8 mouse cellular contexts compared by ENCODE assay signal in genomic region chr2:163692873-163693612, GRCm38 (mm10). TPM values are rescaled to one million over a fixed set of nuclear protein-coding genes. Genes with fewer than 3 reads are reported as not detected.
DNase-seq lines count a peak whose midpoint lies in the region; ATAC-seq and TF ChIP-seq lines count a peak whose summit lies in the region.

No protein-coding gene starts in this region.

- no peak for TF ChIP-seq POLR2A in spleen, adult 2 months (IDR thresholded peaks at IDR 0.05; ENCODE audit: low read depth, low read length)
- no peak for TF ChIP-seq POLR2A in limb, embryonic 14.5 days (IDR thresholded peaks at IDR 0.05; ENCODE audit: borderline replicate concordance, extremely low read depth, insufficient read depth, insufficient read length)

- H3K4me1 ChIP-seq in heart, embryonic 10.5 days: peaks cover 89% of the 10 kb centered on the region
- H3K4me1 ChIP-seq in spleen, adult 2 months (ENCODE audit: control insufficient read depth, insufficient read depth, insufficient read length): peaks cover 11% of the 10 kb centered on the region; the same call in 1 of the 2 replicates
- H3K4me1 ChIP-seq in limb, embryonic 14.5 days (ENCODE audit: control insufficient read depth, insufficient read depth, low read length): peaks cover 8% of the 10 kb centered on the region; the same call in 1 of the 2 replicates
- peaks cover 6% of the 10 kb centered on the region; the same call in 1 of the 2 replicates for H3K4me1 ChIP-seq in stomach, postnatal 0 days (replicated peaks; ENCODE audit: control insufficient read depth, insufficient read depth)

- peak overlapping the region; percentile 86 for H3K27ac ChIP-seq in heart, embryonic 10.5 days
- peak overlapping the region; percentile 44 for H3K27ac ChIP-seq in spleen, adult 2 months (ENCODE audit: insufficient read depth, low read length)
- peak overlapping the region; percentile 35 for H3K27ac ChIP-seq in limb, embryonic 14.5 days (replicated peaks; ENCODE audit: low read depth, low read length)
- H3K27ac ChIP-seq in stomach, postnatal 0 days (replicated peaks): peak overlapping the region; percentile 85

- whole genome bisulfite sequencing in heart, embryonic 10.5 days: 35% methylated on average over 3 of the region's 3 CpGs
- 76% methylated on average over 3 of the region's 3 CpGs for WGBS in spleen, adult 2 months
- WGBS in limb, embryonic 14.5 days: 69% methylated on average over 3 of the region's 3 CpGs
- 62% methylated on average over 3 of the region's 3 CpGs for WGBS in stomach, postnatal 0 days

- DNase-seq in heart, embryonic 10.5 days (ENCODE audit: low spot score): no peak
- DNase-seq in heart, adult 8-10 months (ENCODE audit: low spot score): no peak
- no peak for DNase-seq in spleen, adult 2 months (ENCODE audit: low read depth in 1 of 2, low spot score in 2 of 2)
- no peak for DNase-seq in spleen, postnatal 36 days (ENCODE audit: low spot score in 2 of 2)
- no peak for DNase-seq in limb, embryonic 14.5 days (ENCODE audit: low spot score)
- DNase-seq in stomach, postnatal 0 days (ENCODE audit: low spot score): no peak
- DNase-seq in thymus, postnatal 25 days: no peak

- no peaks in the 10 kb centered on the region for H3K9me3 ChIP-seq in heart, embryonic 10.5 days
- no peaks in the 10 kb centered on the region for H3K9me3 ChIP-seq in limb, embryonic 14.5 days (ENCODE audit: control insufficient read depth, low read length)
- no peaks in the 10 kb centered on the region for H3K9me3 ChIP-seq in stomach, postnatal 0 days (ENCODE audit: control insufficient read depth, low read length)

- no peak for TF ChIP-seq EP300 in stomach, postnatal 0 days (optimal IDR thresholded peaks at IDR 0.05)

- TF ChIP-seq CTCF in spleen, adult 2 months (IDR thresholded peaks at IDR 0.05; ENCODE audit: extremely low read depth, insufficient read depth, insufficient read length, insufficient replicate concordance): no peak
- no peak for TF ChIP-seq CTCF in stomach, postnatal 0 days (IDR thresholded peaks at IDR 0.05; ENCODE audit: low read depth)

- no peak for ATAC-seq in limb, embryonic 14.5 days (ENCODE audit: low FRiP score, low read depth)
- no peak for ATAC-seq in stomach, postnatal 0 days (ENCODE audit: low FRiP score, low TSS enrichment)
- no peak for ATAC-seq in frontal cortex, adult (ENCODE audit: low TSS enrichment)

- no peak overlapping the region for H3K4me2 ChIP-seq in limb, embryonic 14.5 days (replicated peaks; ENCODE audit: low read depth, low read length, severe bottlenecking)
- no peak overlapping the region for H3K4me2 ChIP-seq in stomach, postnatal 0 days (replicated peaks; ENCODE audit: low read depth)

- H3K9ac ChIP-seq in limb, embryonic 14.5 days (ENCODE audit: low read depth, low read length, severe bottlenecking): 0 out of 2 replicates have a peak overlapping the region, but pooled peaks have one; percentile 16
- no peak overlapping the region for H3K9ac ChIP-seq in stomach, postnatal 0 days (ENCODE audit: low read length)

- no peak overlapping the region for H3K4me3 ChIP-seq in heart, embryonic 10.5 days
- no peak overlapping the region for H3K4me3 ChIP-seq in spleen, adult 2 months (ENCODE audit: extremely low read depth, insufficient read depth, insufficient read length)
- no peak overlapping the region for H3K4me3 ChIP-seq in limb, embryonic 14.5 days (replicated peaks; ENCODE audit: low read length)
- H3K4me3 ChIP-seq in stomach, postnatal 0 days (ENCODE audit: low read depth, low read length): no peak overlapping the region

- no peaks in the 10 kb centered on the region for H3K27me3 ChIP-seq in heart, embryonic 10.5 days (ENCODE audit: insufficient read depth, poor library complexity, severe bottlenecking)
- H3K27me3 ChIP-seq in spleen, adult 2 months (ENCODE audit: control insufficient read depth, insufficient read depth, low read length): no peaks in the 10 kb centered on the region
- H3K27me3 ChIP-seq in limb, embryonic 14.5 days (ENCODE audit: control insufficient read depth, insufficient read depth, low read length): no peaks in the 10 kb centered on the region
- no peaks in the 10 kb centered on the region for H3K27me3 ChIP-seq in stomach, postnatal 0 days (ENCODE audit: control insufficient read depth, insufficient read depth, low read length)

- H3K36me3 ChIP-seq in heart, embryonic 10.5 days: no peaks in the 10 kb centered on the region
- H3K36me3 ChIP-seq in spleen, adult 2 months (ENCODE audit: control insufficient read depth, insufficient read depth, low read length): no peaks in the 10 kb centered on the region
- H3K36me3 ChIP-seq in limb, embryonic 14.5 days (ENCODE audit: control insufficient read depth, insufficient read depth, low read length): no peaks in the 10 kb centered on the region
- no peaks in the 10 kb centered on the region for H3K36me3 ChIP-seq in stomach, postnatal 0 days (ENCODE audit: control insufficient read depth, insufficient read depth, low read length)

RNA-seq across cellular contexts. Expression of gene Pkig, which starts 34.9 kb away (rescaled TPM):
- 226 and 259 TPM in 2 replicates for polyA plus RNA-seq in heart, embryonic 10.5 days (2016; fragmentation: Nextera tagmentation; extraction: Ambion mirVana)
- total RNA-seq in heart, adult 8-10 months (2022): 100 to 1,000 TPM; 214 to 247 (median 224) TPM
- 138 and 179 TPM in 2 replicates for polyA plus RNA-seq in spleen, adult 2 months (2012; rRNA removed)
- polyA plus RNA-seq in limb, embryonic 14.5 days (2012; rRNA removed): 76.1 and 85.2 TPM in 2 replicates
- 126 and 133 TPM in 2 replicates for polyA plus RNA-seq in limb, embryonic 14.5 days (2014; fragmentation: Nextera tagmentation; extraction: Ambion mirVana)
- 60.9 and 66.3 TPM in 2 replicates for polyA plus RNA-seq in stomach, postnatal 0 days (2015; fragmentation: Nextera tagmentation; extraction: Ambion mirVana)

RNA-seq across cellular contexts. Expression of gene Serinc3, which starts 48.1 kb away (rescaled TPM):
- 51.1 and 55.2 TPM in 2 replicates for polyA plus RNA-seq in heart, embryonic 10.5 days (2016; fragmentation: Nextera tagmentation; extraction: Ambion mirVana)
- total RNA-seq in heart, adult 8-10 months (2022): 100 to 1,000 TPM; 272 to 302 (median 297) TPM
- polyA plus RNA-seq in spleen, adult 2 months (2012; rRNA removed): 400 and 443 TPM in 2 replicates
- 99.5 and 114 TPM in 2 replicates for polyA plus RNA-seq in limb, embryonic 14.5 days (2012; rRNA removed)
- 40.5 and 43.4 TPM in 2 replicates for polyA plus RNA-seq in limb, embryonic 14.5 days (2014; fragmentation: Nextera tagmentation; extraction: Ambion mirVana)
- 35.8 and 36.4 TPM in 2 replicates for polyA plus RNA-seq in stomach, postnatal 0 days (2015; fragmentation: Nextera tagmentation; extraction: Ambion mirVana)

RNA-seq across cellular contexts. Expression of gene Ada, which starts 57.0 kb away (rescaled TPM):
- polyA plus RNA-seq in heart, embryonic 10.5 days (2016; fragmentation: Nextera tagmentation; extraction: Ambion mirVana): 5.1 and 8.2 TPM in 2 replicates
- 1 to 10 TPM in 2 of 4 experiments, under 1 TPM in 2; 0.46 to 1.2 (median 0.89) TPM for total RNA-seq in heart, adult 8-10 months (2022)
- polyA plus RNA-seq in spleen, adult 2 months (2012; rRNA removed): 4.3 and 4.5 TPM in 2 replicates
- 6.8 and 8.1 TPM in 2 replicates for polyA plus RNA-seq in limb, embryonic 14.5 days (2012; rRNA removed)
- polyA plus RNA-seq in limb, embryonic 14.5 days (2014; fragmentation: Nextera tagmentation; extraction: Ambion mirVana): 9.4 and 9.5 TPM in 2 replicates
- 9.7 and 13.6 TPM in 2 replicates for polyA plus RNA-seq in stomach, postnatal 0 days (2015; fragmentation: Nextera tagmentation; extraction: Ambion mirVana)

Comparison
In these comparisons a context has a peak if more than half of its experiments do, and no peak if none do; other contexts are left out.
1. H3K27ac ChIP-seq: peak in every context shown above with its lines; median percentile 86 in heart, embryonic 10.5 days; 85 in stomach, postnatal 0 days; 44 in spleen, adult 2 months; 35 in limb, embryonic 14.5 days.